Mouse (Mus musculus) G1E (cell line): ENCODE data around the gene Gm10945.

ENCODE experiments used
- CTCF ChIP-seq: IDR thresholded peaks from 2 replicates; pipeline ENCODE4 v1.5.1; 2012; ENCODE audit warnings: low read depth, low read length, inconsistent platforms, mixed read lengths
- GATA1 ChIP-seq: IDR thresholded peaks from 2 replicates; pipeline ENCODE4 v1.6.1; 2012; ENCODE audit warnings: borderline replicate concordance, low read length, inconsistent platforms, mixed read lengths
- TAL1 ChIP-seq: conservative IDR thresholded peaks from 2 replicates; pipeline ENCODE4 v1.6.1; 2012; ENCODE audit warnings: low read depth, low read length, inconsistent platforms, mixed read lengths

DNA sequence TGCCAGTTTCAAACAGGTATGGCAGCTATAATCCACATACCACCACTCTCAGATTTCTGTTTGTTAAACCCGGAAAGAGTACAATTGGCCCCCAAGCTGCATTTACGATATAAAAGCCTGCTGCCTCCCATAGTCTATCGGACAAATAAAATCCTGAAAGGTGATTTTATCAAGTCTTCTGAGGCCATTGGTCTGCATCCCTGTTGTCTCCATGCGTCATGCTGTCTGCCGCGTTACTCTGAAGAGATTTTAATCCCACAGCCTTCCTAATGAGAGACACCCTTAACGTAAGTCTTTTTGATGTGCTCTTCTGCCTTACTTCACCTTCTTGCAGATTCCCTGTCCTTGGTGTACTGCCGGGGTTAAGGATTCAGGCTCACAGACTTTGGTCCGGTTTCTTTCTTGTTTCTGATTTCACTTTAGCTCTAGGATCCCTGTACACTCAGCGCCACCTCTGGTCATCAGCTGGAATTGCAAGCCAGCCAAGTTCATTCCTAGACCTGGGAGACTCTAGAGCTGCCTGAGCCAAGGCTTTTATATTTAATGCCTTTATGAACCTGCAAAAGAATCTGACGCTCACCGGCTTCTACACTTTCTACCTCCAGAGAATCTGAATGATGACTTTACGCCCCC is 67.2 kb downstream of the Gm10945 start:
- TF ChIP-seq CTCF: 0 out of 2 replicates have a peak, but pooled peaks have one; percentile 23
- no peak for TF ChIP-seq TAL1
- TF ChIP-seq GATA1: no peak
